ENCODE assay signal across 11 mouse cellular contexts in genomic region chr6:84119731-84120530, GRCm38 (mm10).
DNase-seq lines count a peak whose midpoint lies in the region; ATAC-seq and TF ChIP-seq lines count a peak whose summit lies in the region.
"Had no signal": no experiment of that assay in that cellular context is flagged by ENCODE, and none has a peak within 500 bp of the region (broad histone marks: within the 10 kb centered on the region; RNA-seq: fewer than 3 reads in every experiment).

No protein-coding gene starts in this region.

- TF ChIP-seq CTCF in gastrocnemius, adult 2 months (IDR thresholded peaks at IDR 0.05) = no peak
- no peak for TF ChIP-seq CTCF in midbrain, postnatal 0 days (IDR thresholded peaks at IDR 0.05)

- no peak overlapping the region for H3K9ac ChIP-seq in midbrain, postnatal 0 days (replicated peaks; ENCODE audit: low read length, poor library complexity, severe bottlenecking)
- H3K9ac ChIP-seq in forebrain, embryonic 16.5 days (replicated peaks; ENCODE audit: low read depth, low read length) = no peak overlapping the region
- H3K9ac ChIP-seq in limb, embryonic 15.5 days = no peak overlapping the region

- no peak overlapping the region for H3K4me2 ChIP-seq in midbrain, postnatal 0 days (ENCODE audit: low read depth, low read length, poor library complexity, severe bottlenecking)
- no peak overlapping the region for H3K4me2 ChIP-seq in forebrain, embryonic 16.5 days (ENCODE audit: low read length)
- no peak overlapping the region for H3K4me2 ChIP-seq in limb, embryonic 15.5 days

- H3K36me3 ChIP-seq in midbrain, postnatal 0 days (ENCODE audit: insufficient read depth, low read length) = no peaks in the 10 kb centered on the region
- H3K36me3 ChIP-seq in midbrain, embryonic 10.5 days = no peaks in the 10 kb centered on the region
- H3K36me3 ChIP-seq in forebrain, embryonic 16.5 days (ENCODE audit: control insufficient read depth, insufficient read depth) = no peaks in the 10 kb centered on the region
- H3K36me3 ChIP-seq in limb, embryonic 15.5 days = no peaks in the 10 kb centered on the region

- H3K4me1 ChIP-seq in midbrain, postnatal 0 days (ENCODE audit: insufficient read depth, low read length) = no peaks in the 10 kb centered on the region
- peaks cover 3% of the 10 kb centered on the region; the same call in 1 of the 2 replicates for H3K4me1 ChIP-seq in midbrain, embryonic 10.5 days
- peaks cover 7% of the 10 kb centered on the region; the same call in 1 of the 2 replicates for H3K4me1 ChIP-seq in forebrain, embryonic 16.5 days (replicated peaks; ENCODE audit: control insufficient read depth, insufficient read depth, low read length)
- peaks cover 30% of the 10 kb centered on the region for H3K4me1 ChIP-seq in limb, embryonic 15.5 days

- WGBS in midbrain, postnatal 0 days = 54% methylated on average over 24 of the region's 24 CpGs
- 75% methylated on average over 24 of the region's 24 CpGs for WGBS in midbrain, embryonic 10.5 days
- WGBS in forebrain, embryonic 16.5 days = 47% methylated on average over 24 of the region's 24 CpGs
- WGBS in limb, embryonic 15.5 days = 40% methylated on average over 24 of the region's 24 CpGs

- no peak overlapping the region for H3K4me3 ChIP-seq in gastrocnemius, adult 2 months
- H3K4me3 ChIP-seq in midbrain, postnatal 0 days (ENCODE audit: low read depth, low read length) = no peak overlapping the region
- H3K4me3 ChIP-seq in midbrain, embryonic 10.5 days = no peak overlapping the region
- no peak overlapping the region for H3K4me3 ChIP-seq in forebrain, embryonic 16.5 days (replicated peaks; ENCODE audit: low read length)
- H3K4me3 ChIP-seq in limb, embryonic 15.5 days = no peak overlapping the region

- no peaks in the 10 kb centered on the region for H3K9me3 ChIP-seq in midbrain, postnatal 0 days (ENCODE audit: low read length)
- no peaks in the 10 kb centered on the region for H3K9me3 ChIP-seq in midbrain, embryonic 10.5 days (replicated peaks)
- no peaks in the 10 kb centered on the region for H3K9me3 ChIP-seq in forebrain, embryonic 16.5 days (ENCODE audit: control insufficient read depth, low read length)
- no peaks in the 10 kb centered on the region for H3K9me3 ChIP-seq in limb, embryonic 15.5 days

- no peak for ATAC-seq in midbrain, postnatal 0 days (ENCODE audit: low FRiP score)
- ATAC-seq in forebrain, embryonic 16.5 days = peak; percentile 89
- ATAC-seq in limb, embryonic 15.5 days (ENCODE audit: insufficient number of reproducible peaks, low FRiP score, low TSS enrichment, low read depth) = peak; percentile 58
- no peak for ATAC-seq in erythroid progenitor cell, adult 5-6 weeks (replicated peaks; ENCODE audit: low FRiP score, poor library complexity, severe bottlenecking)

- intact Hi-C loops in gastrocnemius, adult 2 months (cut with DNase I) = no loop called here

- no peaks in the 10 kb centered on the region for H3K27me3 ChIP-seq in midbrain, postnatal 0 days (ENCODE audit: insufficient read depth, low read length)
- H3K27me3 ChIP-seq in midbrain, embryonic 10.5 days (ENCODE audit: low read depth, poor library complexity, severe bottlenecking) = no peaks in the 10 kb centered on the region
- no peaks in the 10 kb centered on the region for H3K27me3 ChIP-seq in forebrain, embryonic 16.5 days (replicated peaks; ENCODE audit: control insufficient read depth, insufficient read depth, low read length)
- H3K27me3 ChIP-seq in limb, embryonic 15.5 days = no peaks in the 10 kb centered on the region

- H3K27ac ChIP-seq in gastrocnemius, adult 2 months = peak overlapping the region; percentile 53
- peak overlapping the region; percentile 18; the same call in 1 of the 2 replicates for H3K27ac ChIP-seq in midbrain, postnatal 0 days (ENCODE audit: low read depth, low read length)
- H3K27ac ChIP-seq in midbrain, embryonic 10.5 days (replicated peaks) = no peak overlapping the region
- peak overlapping the region; percentile 31 for H3K27ac ChIP-seq in forebrain, embryonic 16.5 days (ENCODE audit: low read length)
- H3K27ac ChIP-seq in limb, embryonic 15.5 days = peak overlapping the region; percentile 73

- peak; percentile 62 for DNase-seq in gastrocnemius, adult 2 months
- no peak for DNase-seq in gastrocnemius, adult 18-20 months (ENCODE audit: low spot score)
- DNase-seq in midbrain, postnatal 0 days (ENCODE audit: low spot score) = no peak
- DNase-seq in midbrain, embryonic 10.5 days (ENCODE audit: low spot score) = no peak
- no peak for DNase-seq in spleen, adult 12 weeks (ENCODE audit: low spot score)
- DNase-seq: adrenal gland, adult 2 months; heart, postnatal 36 days; thymus, adult 18-20 months had no signal

Comparison
In these comparisons a context has a peak if more than half of its experiments do, and no peak if none do; other contexts are left out.
1. ATAC-seq: peak in forebrain, embryonic 16.5 days (single experiment) and limb, embryonic 15.5 days (single experiment); none in midbrain, postnatal 0 days (single experiment) and erythroid progenitor cell, adult 5-6 weeks (single experiment).